In genomic region chr6:48510426-48510825, GRCm38 (mm10) we compare ENCODE assay signal across 25 mouse cellular contexts. TPM values are rescaled to one million over a fixed set of nuclear protein-coding genes. Genes with fewer than 3 reads are reported as not detected.
DNase-seq lines count a peak whose midpoint lies in the region; ATAC-seq lines count a peak whose summit lies in the region.
"Had no signal": no experiment of that assay in that cellular context is flagged by ENCODE, and none has a peak within 500 bp of the region (broad histone marks: within the 10 kb centered on the region; RNA-seq: fewer than 3 reads in every experiment).

No protein-coding gene starts in this region.

- 67% methylated on average over 4 of the region's 4 CpGs for WGBS in embryonic facial prominence, embryonic 14.5 days

- H3K4me3 ChIP-seq in embryonic facial prominence, embryonic 14.5 days (ENCODE audit: low read depth, low read length): no peak overlapping the region
- H3K4me3 ChIP-seq: forebrain, embryonic 15.5 days; heart, embryonic 12.5 days; left cerebral cortex, adult 2 months; limb, embryonic 10.5 days; liver, embryonic 15.5 days; lung, embryonic 15.5 days; neural tube, embryonic 12.5 days had no signal

- no peak overlapping the region for H3K4me2 ChIP-seq in embryonic facial prominence, embryonic 14.5 days (ENCODE audit: low read depth, low read length)
- H3K4me2 ChIP-seq: forebrain, embryonic 15.5 days; heart, embryonic 12.5 days; liver, embryonic 15.5 days; lung, embryonic 15.5 days; neural tube, embryonic 12.5 days had no signal

- ATAC-seq in CD4-positive, CD25-positive, alpha-beta regulatory T cell, adult 4 months: no peak
- ATAC-seq in embryonic facial prominence, embryonic 14.5 days (ENCODE audit: low read depth): no peak
- 0 out of 2 replicates have a peak, but pooled peaks have one; percentile 34 for ATAC-seq in megakaryocyte progenitor cell, adult 5-6 weeks (replicated peaks; ENCODE audit: poor library complexity)
- ATAC-seq in activated CD4-positive, CD25-positive, alpha-beta regulatory T cell, adult 4 months: no peak
- ATAC-seq: forebrain, embryonic 15.5 days had no signal

- H3K9me3 ChIP-seq in embryonic facial prominence, embryonic 14.5 days (ENCODE audit: control insufficient read depth, low read length): no peaks in the 10 kb centered on the region
- H3K9me3 ChIP-seq: forebrain, embryonic 15.5 days; heart, embryonic 12.5 days; limb, embryonic 10.5 days; liver, embryonic 15.5 days; lung, embryonic 15.5 days; neural tube, embryonic 12.5 days had no signal

- peaks cover 32% of the 10 kb centered on the region for H3K36me3 ChIP-seq in embryonic facial prominence, embryonic 14.5 days (ENCODE audit: control insufficient read depth, insufficient read depth, low read length)
- H3K36me3 ChIP-seq: liver, embryonic 15.5 days had no signal

- H3K27ac ChIP-seq in embryonic facial prominence, embryonic 14.5 days (replicated peaks; ENCODE audit: low read depth, low read length): peak overlapping the region; percentile 33; the same call in 1 of the 2 replicates
- H3K27ac ChIP-seq: forebrain, embryonic 15.5 days; kidney, postnatal 0 days; left cerebral cortex, adult 2 months; limb, embryonic 10.5 days; liver, embryonic 15.5 days; lung, embryonic 15.5 days; neural tube, embryonic 12.5 days had no signal

- DNase-seq in CD4-positive, CD25-positive, alpha-beta regulatory T cell, adult 2 months (ENCODE audit: low read depth, low spot score): peak; percentile 24
- peak; percentile 53 for DNase-seq in CD4-positive helper T cell, adult 2 months (ENCODE audit: low read depth, low spot score)
- peak; percentile 48 for DNase-seq in embryonic facial prominence, embryonic 14.5 days (ENCODE audit: low spot score)
- no peak for DNase-seq in right cerebral cortex, postnatal 14 days
- DNase-seq in kidney, adult 18-20 months: no peak
- DNase-seq: adrenal gland, postnatal 10 days; cerebellum, adult 8-10 months; gastrocnemius, postnatal 10 days; heart, adult 18-20 months; heart, postnatal 10 days; kidney, adult 2 months; liver; right cerebral cortex, postnatal 25 days; thymus, postnatal 25 days had no signal

- peaks cover 3% of the 10 kb centered on the region for H3K4me1 ChIP-seq in embryonic facial prominence, embryonic 14.5 days (ENCODE audit: control insufficient read depth, insufficient read depth, low read length)
- H3K4me1 ChIP-seq: heart, embryonic 12.5 days; limb, embryonic 10.5 days; liver, embryonic 15.5 days; lung, embryonic 15.5 days; neural tube, embryonic 12.5 days had no signal

- no peaks in the 10 kb centered on the region for H3K27me3 ChIP-seq in embryonic facial prominence, embryonic 14.5 days (replicated peaks; ENCODE audit: control insufficient read depth, insufficient read depth, low read length)
- H3K27me3 ChIP-seq: forebrain, embryonic 15.5 days; heart, embryonic 12.5 days; liver, embryonic 15.5 days; lung, embryonic 15.5 days; neural tube, embryonic 12.5 days had no signal

- no peak overlapping the region for H3K9ac ChIP-seq in embryonic facial prominence, embryonic 14.5 days (ENCODE audit: low read depth, low read length)
- H3K9ac ChIP-seq: forebrain, embryonic 15.5 days; heart, embryonic 12.5 days; liver, embryonic 15.5 days; lung, embryonic 15.5 days; neural tube, embryonic 12.5 days had no signal

RNA-seq across cellular contexts. Expression of gene Atp6v0e2, which starts 27.0 kb away (rescaled TPM):
- not detected for polyA plus RNA-seq in CD4-positive, CD25-positive, alpha-beta regulatory T cell, adult 4 months (2017; shearing (Covaris generic))
- 22.8 TPM in 2 replicates for polyA plus RNA-seq in embryonic facial prominence, embryonic 14.5 days (2014; fragmentation: Nextera tagmentation; extraction: Ambion mirVana)
- total RNA-seq in megakaryocyte progenitor cell, adult 5-6 weeks (2015): not detected in 2 replicates
- not detected in 2 replicates for total RNA-seq in megakaryocyte progenitor cell, adult 5-6 weeks (2017)
- not detected for polyA plus RNA-seq in activated CD4-positive, CD25-positive, alpha-beta regulatory T cell, adult 4 months (2017; shearing (Covaris generic))

RNA-seq across cellular contexts. Expression of gene Lrrc61, which starts 44.2 kb away (rescaled TPM):
- polyA plus RNA-seq in CD4-positive, CD25-positive, alpha-beta regulatory T cell, adult 4 months (2017; shearing (Covaris generic)): 10 to 100 TPM; 33.3 to 54.7 TPM
- 6.7 and 6.8 TPM in 2 replicates for polyA plus RNA-seq in embryonic facial prominence, embryonic 14.5 days (2014; fragmentation: Nextera tagmentation; extraction: Ambion mirVana)
- total RNA-seq in megakaryocyte progenitor cell, adult 5-6 weeks (2015): 8.0 and 11.6 TPM in 2 replicates
- 4.9 and 6.3 TPM in 2 replicates for total RNA-seq in megakaryocyte progenitor cell, adult 5-6 weeks (2017)
- 10 to 100 TPM; 35.8 to 39.8 TPM for polyA plus RNA-seq in activated CD4-positive, CD25-positive, alpha-beta regulatory T cell, adult 4 months (2017; shearing (Covaris generic))

Comparison
In these comparisons a context has a peak if more than half of its experiments do, and no peak if none do; other contexts are left out.
1. DNase-seq: peak in CD4-positive, CD25-positive, alpha-beta regulatory T cell, adult 2 months (single experiment), CD4-positive helper T cell, adult 2 months (single experiment) and embryonic facial prominence, embryonic 14.5 days (single experiment); none in right cerebral cortex, postnatal 14 days (single experiment) and kidney, adult 18-20 months (single experiment).
2. RNA of gene Atp6v0e2, which starts 27.0 kb away (polyA plus RNA-seq): 22.8 TPM in embryonic facial prominence, embryonic 14.5 days; not detected in CD4-positive, CD25-positive, alpha-beta regulatory T cell, adult 4 months and not detected in activated CD4-positive, CD25-positive, alpha-beta regulatory T cell, adult 4 months; every median in the first group is over 10 times any median in the second.